Mouse (Mus musculus) midbrain, postnatal 0 days (tissue): ENCODE measurements around the gene D930020B18Rik. TPM values are rescaled to one million over a fixed set of nuclear protein-coding genes. Genes with fewer than 3 reads are reported as not detected.
A peak's percentile ranks its signal among the peaks of the same experiment; 100 is the strongest.

Source experiments
- ATAC-seq: fragments of 200-750 bp; cut with Nextera tagmentation; 2 replicates; pipeline ENCODE4 v1.8.0; 2017; ENCODE audit warnings: moderate number of reproducible peaks, mild to moderate bottlenecking, moderate TSS enrichment, moderate library complexity; ENCODE audit not compliant: low FRiP score
- DNase-seq: peaks from one replicate; pipeline ENCODE4 v3.0.0-alpha.2; 2015; ENCODE audit warnings: low spot score
- H3K27ac ChIP-seq: fragments of 300-500 bp; sonication (generic); 2 replicates; pipeline ENCODE4 v1.5.1; 2014; ENCODE audit warnings: low read depth, mild to moderate bottlenecking, low read length, mixed read lengths
- H3K27me3 ChIP-seq: fragments of 300-500 bp; sonication (generic); 2 replicates; pipeline ENCODE4 v1.6.1; 2014; ENCODE audit warnings: low read length, control low read depth, mixed read lengths; ENCODE audit not compliant: insufficient read depth
- H3K36me3 ChIP-seq: fragments of 300-500 bp; sonication (generic); 2 replicates; pipeline ENCODE4 v1.6.1; 2014; ENCODE audit warnings: low read length, control low read depth, mixed read lengths; ENCODE audit not compliant: insufficient read depth
- H3K4me1 ChIP-seq: fragments of 300-500 bp; sonication (generic); 2 replicates; pipeline ENCODE4 v1.6.1; 2014; ENCODE audit warnings: mild to moderate bottlenecking, control low read depth, antibody characterized with exemption, low read length, mixed read lengths; ENCODE audit not compliant: insufficient read depth
- H3K4me2 ChIP-seq: fragments of 300-500 bp; sonication (generic); 2 replicates; pipeline ENCODE4 v1.6.1; 2014; ENCODE audit warnings: low read depth, mild to moderate bottlenecking, low read length, mixed read lengths; ENCODE audit not compliant: poor library complexity, severe bottlenecking
- H3K4me3 ChIP-seq: fragments of 300-500 bp; sonication (generic); 2 replicates; pipeline ENCODE4 v1.5.1; 2014; ENCODE audit warnings: low read depth, mild to moderate bottlenecking, low read length, moderate library complexity
- H3K9ac ChIP-seq: fragments of 300-500 bp; sonication (generic); replicated peaks from 2 replicates; pipeline ENCODE4 v1.6.1; 2014; ENCODE audit warnings: mild to moderate bottlenecking, low read length, moderate library complexity, mixed read lengths; ENCODE audit not compliant: poor library complexity, severe bottlenecking
- H3K9me3 ChIP-seq: fragments of 300-500 bp; sonication (generic); 2 replicates; pipeline ENCODE4 v1.6.1; 2016; ENCODE audit warnings: low read length, control low read depth
- CTCF ChIP-seq: IDR thresholded peaks from 2 replicates; pipeline ENCODE4 v1.5.1; 2016; ENCODE audit warnings: antibody characterized with exemption, mild to moderate bottlenecking
- WGBS: fragments of 180-500 bp; shearing (Covaris S2); extraction: QIAGEN DNeasy Blood & Tissue Kit; methylation state at CpG from one replicate; pipeline ENCODE4 v1.1.7; 2014; 5-methylcytosine and 5-hydroxymethylcytosine counted together
- polyA plus RNA-seq: library from polyadenylated mRNA; unstranded; fragments of >200 nt; fragmentation: Nextera tagmentation; extraction: Ambion mirVana; gene quantifications from 2 replicates; pipeline ENCODE4 v1.2.1, GENCODE M21; 2015
- total RNA-seq: library from RNA; depleted of rRNA; stranded (reverse); fragments of >200 nt; gene quantifications from 2 replicates; pipeline ENCODE4 v1.2.3, GENCODE M21; 2014; rRNA removed

The D930020B18Rik gene
- total RNA-seq (0.44 and 0.61 TPM in 2 replicates), polyA plus RNA-seq (0.42 and 0.43 TPM in 2 replicates)

DNA sequence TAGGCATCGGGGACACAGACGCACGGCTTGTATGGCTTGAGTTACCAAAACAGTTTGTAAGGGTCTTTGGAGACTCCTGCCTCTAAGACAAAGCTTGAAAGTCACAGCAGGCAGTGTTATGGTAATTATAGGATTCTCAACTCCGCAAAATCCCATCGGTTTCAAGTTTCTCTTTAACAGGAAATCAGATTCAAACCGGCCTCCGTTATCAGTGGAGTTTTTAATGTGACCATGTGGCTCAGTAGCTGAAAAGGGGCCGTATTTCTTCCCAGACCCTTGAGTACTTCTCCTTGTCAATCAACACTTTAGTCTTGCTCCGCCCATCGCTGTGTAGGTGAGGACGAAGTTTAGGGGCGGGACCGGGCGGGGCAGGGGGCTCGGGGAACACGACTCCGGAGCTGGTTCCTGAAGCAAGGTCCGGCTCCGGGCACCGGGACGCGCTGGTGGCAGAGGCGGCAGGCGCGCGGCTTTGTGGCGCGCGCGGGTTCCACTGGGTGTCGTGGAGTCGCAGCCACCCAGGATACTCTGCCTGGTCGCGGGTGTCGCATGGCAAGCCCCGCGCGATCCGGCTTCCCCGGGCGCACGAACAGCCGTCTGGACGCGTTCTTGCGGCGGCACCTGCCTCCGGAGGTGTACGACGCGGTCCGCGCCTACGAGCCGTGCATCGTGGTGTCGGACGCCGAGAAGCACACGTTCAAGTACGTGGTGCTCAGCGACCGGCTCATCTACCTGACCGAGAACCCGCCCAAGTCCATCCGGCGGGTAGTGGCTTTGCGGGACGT lies at the start of gene D930020B18Rik:
TSS of gene D930020B18Rik (plus strand) at position 317 of the 782 bp plus-strand sequence.
- ATAC-seq = peak; percentile 31; the same call in 1 of the 2 replicates
- DNase-seq = no peak
- WGBS = under 1% methylated on average over 68 of the region's 69 CpGs
- Histone ChIP-seq H3K27me3 (peaks cover 21% of the 10 kb centered on the region), H3K9me3 (no peaks in the 10 kb centered on the region), H3K4me3 (peak within 1 kb of the TSS; percentile 50), H3K9ac (peak within 1 kb of the TSS; percentile 48; the same call in 1 of the 2 replicates), H3K36me3 (no peaks in the 10 kb centered on the region), H3K4me1 (peaks cover 9% of the 10 kb centered on the region), H3K27ac (no peak within 1 kb of the TSS), H3K4me2 (peak within 1 kb of the TSS; percentile 98)
- no peak for TF ChIP-seq CTCF

DNA sequence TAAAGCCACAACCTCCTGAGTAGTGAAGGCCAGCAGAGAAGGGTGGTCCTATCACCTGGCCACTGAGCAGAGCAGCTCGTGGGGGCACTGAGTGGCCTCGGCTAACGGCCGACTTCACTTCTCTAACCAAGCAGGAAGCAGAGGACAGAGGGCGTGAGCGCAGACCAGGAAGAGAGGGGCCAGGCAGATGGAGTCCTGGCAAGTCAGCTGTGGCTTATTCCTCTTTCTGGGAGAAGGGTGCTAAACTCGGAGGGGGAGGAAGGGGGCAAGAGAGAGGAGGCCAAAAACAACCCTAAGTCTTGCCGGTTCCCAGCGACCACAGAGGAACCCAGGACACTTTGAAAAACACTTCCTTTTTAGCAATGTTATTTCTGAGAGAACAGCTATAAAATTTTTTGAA lies 44.8 kb upstream of the D930020B18Rik start:
- ATAC-seq (no peak), DNase-seq (no peak)
- no peak overlapping the region for H3K9ac ChIP-seq
- WGBS = 90% methylated on average over 9 of the region's 9 CpGs
- H3K27me3 ChIP-seq = no peaks in the 10 kb centered on the region
- H3K4me1 ChIP-seq = no peaks in the 10 kb centered on the region
- no peak overlapping the region for H3K4me3 ChIP-seq
- no peak overlapping the region for H3K27ac ChIP-seq
- H3K4me2 ChIP-seq = no peak overlapping the region
- TF ChIP-seq CTCF = no peak
- no peaks in the 10 kb centered on the region for H3K9me3 ChIP-seq
- H3K36me3 ChIP-seq = peaks cover 55% of the 10 kb centered on the region

DNA sequence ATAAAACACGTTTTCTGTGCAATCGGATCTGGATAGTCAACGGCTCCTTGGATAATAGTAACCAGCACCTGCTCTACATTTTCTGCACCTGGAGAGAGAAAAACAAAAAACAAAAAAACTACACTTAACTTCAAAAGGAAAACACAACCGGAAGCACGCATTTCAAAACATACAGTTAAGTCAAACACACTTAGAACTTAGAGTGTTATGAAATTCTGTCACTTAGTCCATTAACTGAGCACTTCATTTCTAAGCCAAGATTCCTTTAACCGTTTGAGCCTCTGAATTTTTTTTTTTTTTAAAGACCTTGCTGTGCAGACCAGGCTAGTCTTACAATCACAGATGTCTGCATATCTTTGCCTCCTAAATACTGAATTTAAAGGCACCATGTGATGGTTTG lies 40.1 kb upstream of the D930020B18Rik start:
- H3K9me3 ChIP-seq = no peaks in the 10 kb centered on the region
- ATAC-seq (no peak), DNase-seq (no peak)
- no peak for TF ChIP-seq CTCF
- H3K4me2 ChIP-seq = no peak overlapping the region
- no peak overlapping the region for H3K9ac ChIP-seq
- no peak overlapping the region for H3K4me3 ChIP-seq
- H3K36me3 ChIP-seq = peaks cover 81% of the 10 kb centered on the region
- H3K4me1 ChIP-seq = no peaks in the 10 kb centered on the region
- no peak overlapping the region for H3K27ac ChIP-seq
- 85% methylated on average over 6 of the region's 6 CpGs for WGBS
- no peaks in the 10 kb centered on the region for H3K27me3 ChIP-seq

DNA sequence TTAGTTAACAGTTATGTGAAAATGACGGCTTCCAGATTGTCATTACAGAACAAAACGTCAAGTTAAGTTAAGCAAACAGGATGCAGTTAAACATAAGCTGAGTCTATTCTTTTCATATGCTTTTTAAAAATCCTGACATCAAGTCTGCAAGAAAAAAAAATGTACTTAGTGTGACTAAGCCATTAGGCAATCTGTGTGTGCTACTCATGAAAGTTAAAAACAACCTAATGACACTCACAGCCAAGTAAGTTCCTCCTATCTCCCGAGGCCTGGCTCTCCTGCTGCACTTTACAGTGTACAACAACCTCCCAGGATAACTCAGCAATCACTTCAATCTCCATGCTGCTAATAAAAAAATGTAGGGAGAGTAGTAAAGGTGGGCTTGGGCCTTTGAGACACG lies 37.8 kb upstream of the D930020B18Rik start:
- Histone ChIP-seq H3K27ac (no peak overlapping the region), H3K36me3 (peaks cover 85% of the 10 kb centered on the region), H3K4me3 (no peak overlapping the region), H3K4me1 (no peaks in the 10 kb centered on the region), H3K4me2 (no peak overlapping the region), H3K9ac (no peak overlapping the region), H3K9me3 (no peaks in the 10 kb centered on the region), H3K27me3 (no peaks in the 10 kb centered on the region)
- WGBS = 91% methylated on average over 4 of the region's 4 CpGs
- TF ChIP-seq CTCF = no peak
- ATAC-seq (no peak), DNase-seq (no peak)

DNA sequence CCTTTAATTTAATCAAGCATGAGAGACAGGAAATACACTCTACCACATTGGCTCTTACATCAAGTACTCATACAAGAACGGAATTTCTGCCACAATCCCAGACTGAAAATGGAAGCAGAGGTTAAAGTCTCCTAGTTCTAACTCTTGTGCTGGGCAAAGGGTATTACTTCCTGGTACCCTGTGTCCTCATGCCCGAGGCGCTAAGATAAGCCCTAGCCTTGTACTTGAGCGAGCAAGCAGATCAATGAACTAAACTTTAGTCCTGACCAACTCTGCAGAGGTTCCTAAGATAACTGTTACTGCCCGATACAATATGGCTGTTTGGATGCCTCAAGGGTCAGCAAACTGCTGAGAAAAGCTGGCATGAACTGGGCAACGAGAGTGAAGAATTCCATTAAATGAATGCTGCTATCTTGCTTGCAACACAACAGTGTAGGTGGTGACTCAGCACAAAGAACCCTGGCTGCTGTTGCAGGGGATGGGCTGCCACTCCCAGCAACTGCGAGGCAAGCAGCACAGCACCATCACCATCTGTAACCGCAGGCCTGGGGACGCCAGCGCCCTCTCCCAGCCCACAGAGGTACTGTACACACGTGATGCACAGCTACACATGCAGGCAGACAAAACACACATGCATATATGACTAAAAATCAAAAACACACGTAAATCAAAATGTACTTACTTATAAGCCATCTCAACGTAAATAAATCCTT lies 36.6 kb upstream of the D930020B18Rik start:
- H3K36me3 ChIP-seq = peaks cover 80% of the 10 kb centered on the region
- no peak overlapping the region for H3K9ac ChIP-seq
- no peak for DNase-seq
- no peaks in the 10 kb centered on the region for H3K27me3 ChIP-seq
- WGBS = 95% methylated on average over 13 of the region's 13 CpGs
- ATAC-seq = no peak
- H3K4me1 ChIP-seq = no peaks in the 10 kb centered on the region
- no peak overlapping the region for H3K4me3 ChIP-seq
- H3K4me2 ChIP-seq = no peak overlapping the region
- TF ChIP-seq CTCF = no peak
- H3K27ac ChIP-seq = no peak overlapping the region
- H3K9me3 ChIP-seq = no peaks in the 10 kb centered on the region

DNA sequence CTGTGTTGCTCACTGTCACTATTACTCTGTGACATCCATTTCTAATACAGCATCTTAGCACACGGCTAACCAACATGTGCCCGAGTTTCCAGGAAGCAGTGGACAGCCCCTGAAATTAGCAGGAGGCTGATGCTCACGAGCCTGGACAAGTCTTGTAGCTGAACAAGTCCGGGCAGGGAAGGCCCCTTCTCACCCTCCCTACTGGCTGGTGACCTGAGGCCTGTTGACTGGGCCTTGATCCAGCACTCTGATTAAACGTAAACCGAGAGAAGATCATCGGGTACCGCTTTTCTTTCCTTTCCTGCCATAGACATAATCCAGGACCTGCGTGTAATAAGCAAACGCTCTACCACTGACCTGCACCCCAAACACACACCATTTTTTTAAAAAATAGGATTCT lies 33.2 kb upstream of the D930020B18Rik start:
- 91% methylated on average over 10 of the region's 10 CpGs for WGBS
- TF ChIP-seq CTCF = no peak
- Histone ChIP-seq H3K9ac (no peak overlapping the region), H3K27me3 (no peaks in the 10 kb centered on the region), H3K36me3 (peaks cover 70% of the 10 kb centered on the region), H3K4me2 (no peak overlapping the region), H3K4me1 (no peaks in the 10 kb centered on the region), H3K27ac (no peak overlapping the region), H3K9me3 (no peaks in the 10 kb centered on the region), H3K4me3 (no peak overlapping the region)
- ATAC-seq = no peak
- no peak for DNase-seq
